Mouse (Mus musculus) forebrain, embryonic 16.5 days (tissue): ENCODE results near the gene Tsacc. TPM values are rescaled to one million over a fixed set of nuclear protein-coding genes. Genes with fewer than 3 reads are reported as not detected.

ENCODE experiments used
- ATAC-seq: fragments of 200-750 bp; cut with Nextera tagmentation; 2 replicates; pipeline ENCODE4 v1.8.0; 2017; ENCODE audit warnings: mild to moderate bottlenecking, moderate library complexity
- H3K27ac ChIP-seq: fragments of 300-500 bp; sonication (generic); 2 replicates; pipeline ENCODE4 v1.5.1; 2014; ENCODE audit warnings: low read length, control low read depth
- H3K27me3 ChIP-seq: fragments of 300-500 bp; sonication (generic); replicated peaks from 2 replicates; pipeline ENCODE4 v1.6.1; 2014; ENCODE audit warnings: low read length; ENCODE audit not compliant: control insufficient read depth, insufficient read depth
- H3K36me3 ChIP-seq: fragments of 300-500 bp; sonication (generic); 2 replicates; pipeline ENCODE4 v1.6.1; 2014; ENCODE audit not compliant: control insufficient read depth, insufficient read depth
- H3K4me1 ChIP-seq: fragments of 300-500 bp; sonication (generic); replicated peaks from 2 replicates; pipeline ENCODE4 v1.6.1; 2014; ENCODE audit warnings: low read length; ENCODE audit not compliant: control insufficient read depth, insufficient read depth
- H3K4me2 ChIP-seq: fragments of 300-500 bp; sonication (generic); 2 replicates; pipeline ENCODE4 v1.6.1; 2014; ENCODE audit warnings: mild to moderate bottlenecking, low read length, control low read depth
- H3K4me3 ChIP-seq: fragments of 300-500 bp; sonication (generic); replicated peaks from 2 replicates; pipeline ENCODE4 v1.5.1; 2014; ENCODE audit warnings: mild to moderate bottlenecking, low read length, control low read depth
- H3K9ac ChIP-seq: fragments of 300-500 bp; sonication (generic); replicated peaks from 2 replicates; pipeline ENCODE4 v1.6.1; 2014; ENCODE audit warnings: low read depth, low read length, control low read depth
- H3K9me3 ChIP-seq: fragments of 300-500 bp; sonication (generic); 2 replicates; pipeline ENCODE4 v1.6.1; 2016; ENCODE audit warnings: low read length; ENCODE audit not compliant: control insufficient read depth
- WGBS: fragments of 180-500 bp; shearing (Covaris S2); extraction: QIAGEN DNeasy Blood & Tissue Kit; methylation state at CpG from one replicate; pipeline ENCODE4 v1.1.7; 2014; 5-methylcytosine and 5-hydroxymethylcytosine counted together
- polyA plus RNA-seq: library from polyadenylated mRNA; unstranded; fragments of >200 nt; fragmentation: Nextera tagmentation; extraction: Ambion mirVana; gene quantifications from 2 replicates; pipeline ENCODE4 v1.2.1, GENCODE M21; 2015

Gene Tsacc
- polyA plus RNA-seq, 1 experiment from 2014 or later, result 10.4 TPM

DNA sequence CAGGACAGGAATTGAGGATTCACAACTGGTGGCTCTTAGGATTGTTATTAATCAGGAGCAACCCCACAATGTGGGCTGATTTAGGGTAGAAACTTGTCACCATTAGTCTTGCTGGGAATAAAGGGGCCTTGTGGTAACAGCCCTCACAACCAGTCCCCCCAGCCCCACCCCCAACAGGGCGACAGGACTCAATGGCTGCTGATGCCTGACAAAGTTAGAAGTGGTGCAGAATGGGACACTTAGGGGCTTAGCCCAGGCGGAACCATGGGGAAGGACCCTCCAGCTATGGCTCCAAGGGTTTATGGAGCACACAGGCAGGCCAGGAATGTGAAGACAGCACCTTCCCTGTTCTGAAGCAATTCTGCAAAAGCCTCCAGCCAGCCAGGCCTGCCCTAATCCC lies 61.2 kb downstream of the Tsacc start:
- Histone ChIP-seq H3K9me3 (no peaks in the 10 kb centered on the region), H3K27me3 (no peaks in the 10 kb centered on the region), H3K4me1 (peaks cover 79% of the 10 kb centered on the region), H3K27ac (peak overlapping the region; percentile 24), H3K36me3 (no peaks in the 10 kb centered on the region), H3K4me2 (no peak overlapping the region), H3K4me3 (no peak overlapping the region), H3K9ac (no peak overlapping the region)
- WGBS, result 30% methylated on average over 2 of the region's 2 CpGs
- ATAC-seq, result no peak

- Histone ChIP-seq H3K4me2 (no peak overlapping the region), H3K27me3 (no peaks in the 10 kb centered on the region), H3K27ac (no peak overlapping the region; the same call in 1 of the 2 replicates), H3K4me1 (peaks cover 79% of the 10 kb centered on the region), H3K36me3 (peaks cover under 1% of the 10 kb centered on the region; the same call in 1 of the 2 replicates), H3K9ac (no peak overlapping the region), H3K4me3 (no peak overlapping the region), H3K9me3 (no peaks in the 10 kb centered on the region)
- ATAC-seq, result no peak
- 2% methylated on average over 3 of the region's 3 CpGs for WGBS
These were observed 61.6 kb downstream of the Tsacc start for GRCm38 (mm10) chr3:88235216-88235615.

GRCm38 (mm10) chr3:88234041-88234440 lies 62.8 kb downstream of the Tsacc start:
- Histone ChIP-seq H3K4me1 (peaks cover 81% of the 10 kb centered on the region), H3K4me2 (no peak overlapping the region), H3K4me3 (no peak overlapping the region), H3K27ac (peak overlapping the region; percentile 100), H3K27me3 (no peaks in the 10 kb centered on the region), H3K9me3 (no peaks in the 10 kb centered on the region), H3K36me3 (peaks cover 10% of the 10 kb centered on the region), H3K9ac (no peak overlapping the region; the same call in 1 of the 2 replicates)
- no peak for ATAC-seq
- WGBS, result 37% methylated on average over 8 of the region's 8 CpGs

DNA sequence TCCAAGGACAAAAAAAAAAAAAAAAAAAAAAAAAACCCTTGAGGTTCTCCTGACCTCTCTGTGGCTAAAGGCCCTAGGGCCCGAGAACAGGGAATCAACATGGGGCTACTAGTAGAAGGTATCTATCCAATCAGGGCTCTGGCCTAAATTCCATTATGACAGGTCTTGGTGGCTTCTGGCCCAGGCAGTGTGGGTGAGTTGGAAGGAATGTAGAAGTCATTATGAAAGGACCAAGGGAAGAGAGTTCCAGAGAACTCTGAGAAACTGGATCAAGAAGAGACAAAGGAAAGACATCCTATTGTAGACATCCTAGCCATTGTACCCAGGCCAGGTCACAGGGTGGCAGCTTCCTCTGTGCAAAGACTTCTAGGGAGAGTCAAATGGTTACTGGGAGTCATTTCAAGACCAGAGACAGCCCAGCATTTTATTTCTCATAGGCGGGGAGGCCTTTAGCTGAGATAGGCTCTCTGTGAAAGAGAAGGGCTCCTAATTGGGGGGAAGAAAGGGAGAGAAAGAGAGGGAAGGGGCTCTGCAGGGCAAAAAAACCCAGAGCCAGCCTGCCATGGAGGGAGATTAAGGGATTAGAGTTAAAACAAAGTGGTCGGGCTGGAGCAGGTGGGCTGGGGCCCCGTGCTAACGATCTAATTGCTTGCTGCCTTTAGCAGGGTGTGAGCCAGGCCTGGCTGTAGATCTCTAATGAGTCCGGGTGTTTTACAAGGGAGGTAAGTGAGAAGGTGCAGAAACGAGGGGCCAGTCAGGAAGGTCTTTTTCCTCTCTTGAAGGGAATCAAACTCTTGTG lies 63.7 kb downstream of the Tsacc start:
- Histone ChIP-seq H3K36me3 (peaks cover 12% of the 10 kb centered on the region), H3K4me2 (no peak overlapping the region), H3K4me3 (no peak overlapping the region), H3K4me1 (peaks cover 81% of the 10 kb centered on the region), H3K9me3 (no peaks in the 10 kb centered on the region), H3K27me3 (no peaks in the 10 kb centered on the region), H3K27ac (peak overlapping the region; percentile 100), H3K9ac (no peak overlapping the region)
- 5% methylated on average over 7 of the region's 7 CpGs for WGBS
- no peak for ATAC-seq

Other genes with a start within 250 kb of the Tsacc start
- gene Naxe, start 238.5 kb downstream of the Tsacc start, polyA plus RNA-seq, result 164 and 168 TPM in 2 replicates
- gene Ttc24, start 218.7 kb downstream of the Tsacc start, polyA plus RNA-seq, result not detected in 2 replicates
- 7.5 and 7.8 TPM in 2 replicates for gene Iqgap3, start 215.0 kb downstream of the Tsacc start, polyA plus RNA-seq
- 25.1 and 28.3 TPM in 2 replicates for gene Mef2d, start 154.6 kb downstream of the Tsacc start, polyA plus RNA-seq
- gene Rhbg, start 42.3 kb downstream of the Tsacc start, polyA plus RNA-seq, result not detected in 2 replicates
- 0.18 and 0.27 TPM in 2 replicates for gene Gm38392, start 9.8 kb downstream of the Tsacc start, polyA plus RNA-seq
- 517 and 522 TPM in 2 replicates for gene Cct3, start 117 bp upstream of the Tsacc start, polyA plus RNA-seq
- gene Glmp, start 28.0 kb upstream of the Tsacc start, polyA plus RNA-seq, result 93.0 and 94.4 TPM in 2 replicates
- 1.4 TPM in 2 replicates for gene Tmem79, start 39.1 kb upstream of the Tsacc start, polyA plus RNA-seq
- gene Smg5, start 39.3 kb upstream of the Tsacc start, polyA plus RNA-seq, result 57.5 and 65.9 TPM in 2 replicates
- 1.1 and 2.3 TPM in 2 replicates for gene Paqr6, start 67.6 kb upstream of the Tsacc start, polyA plus RNA-seq
- not detected in 2 replicates for gene Bglap3, start 75.7 kb upstream of the Tsacc start, polyA plus RNA-seq
- 2.2 TPM in 1 of 2 replicates, not detected in the other for gene Bglap2, start 81.7 kb upstream of the Tsacc start, polyA plus RNA-seq
- 1.1 TPM in 1 of 2 replicates, not detected in the other for gene Bglap, start 87.5 kb upstream of the Tsacc start, polyA plus RNA-seq
- gene Pmf1, start 113.3 kb upstream of the Tsacc start, polyA plus RNA-seq, result 45.1 and 45.5 TPM in 2 replicates
- gene Slc25a44, start 128.1 kb upstream of the Tsacc start, polyA plus RNA-seq, result 36.2 and 37.1 TPM in 2 replicates
- gene Sema4a, start 164.2 kb upstream of the Tsacc start, polyA plus RNA-seq, result 16.5 and 25.8 TPM in 2 replicates
- 26.9 and 30.9 TPM in 2 replicates for gene Lmna, start 213.0 kb upstream of the Tsacc start, polyA plus RNA-seq
- 46.1 and 47.8 TPM in 2 replicates for gene Mex3a, start 235.4 kb upstream of the Tsacc start, polyA plus RNA-seq